Mouse (Mus musculus): ENCODE measurements at regions not wholly inside any gene's neighbourhood (a gene's known extent, or its start where the extent isn't known, plus 50 kb on each side); places are given as distances from the start of the nearest gene placed in this dataset.

DNA sequence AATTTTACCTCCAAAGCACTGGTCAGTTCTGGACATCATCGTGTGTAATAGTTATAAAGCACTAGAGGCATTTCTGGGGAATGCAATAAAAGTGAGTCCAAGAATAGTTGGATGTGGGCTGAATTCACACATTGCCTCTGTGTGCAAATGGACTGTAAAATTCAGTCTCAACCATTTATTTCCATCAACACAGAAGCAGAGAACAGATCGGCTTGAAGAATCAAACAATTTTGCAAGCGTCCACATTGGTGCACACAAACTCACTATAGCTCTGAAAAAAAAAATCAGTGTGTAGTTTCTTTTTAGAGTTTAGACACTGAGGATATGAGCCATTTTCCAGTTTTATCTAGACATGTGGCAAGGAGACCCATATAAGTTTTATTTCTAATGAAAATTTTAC, 208.9 kb upstream of the Slc7a11 start:
- DNase-seq (ENCODE audit: low read depth, low spot score): no peak

DNA sequence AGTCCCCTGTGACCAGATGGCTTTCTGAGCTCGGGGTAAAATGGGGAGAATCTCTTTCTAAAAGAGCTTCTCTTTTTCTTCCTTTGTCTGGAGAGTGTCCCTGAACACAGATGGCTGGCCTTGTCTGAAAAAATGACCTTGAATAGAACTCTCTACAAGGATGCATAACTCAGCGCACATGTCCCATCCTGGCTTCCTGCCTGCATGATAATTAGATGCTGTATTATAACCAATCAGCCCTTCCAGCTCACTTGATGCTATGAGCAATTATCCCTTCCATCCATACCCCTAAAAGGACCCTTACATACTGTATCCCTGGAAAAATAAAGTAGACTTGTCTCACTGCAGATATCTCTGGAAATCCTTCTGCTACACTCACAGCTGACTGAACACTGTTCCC, 199.7 kb upstream of the Slc7a11 start:
- no peak for DNase-seq (ENCODE audit: low read depth, low spot score)

DNA sequence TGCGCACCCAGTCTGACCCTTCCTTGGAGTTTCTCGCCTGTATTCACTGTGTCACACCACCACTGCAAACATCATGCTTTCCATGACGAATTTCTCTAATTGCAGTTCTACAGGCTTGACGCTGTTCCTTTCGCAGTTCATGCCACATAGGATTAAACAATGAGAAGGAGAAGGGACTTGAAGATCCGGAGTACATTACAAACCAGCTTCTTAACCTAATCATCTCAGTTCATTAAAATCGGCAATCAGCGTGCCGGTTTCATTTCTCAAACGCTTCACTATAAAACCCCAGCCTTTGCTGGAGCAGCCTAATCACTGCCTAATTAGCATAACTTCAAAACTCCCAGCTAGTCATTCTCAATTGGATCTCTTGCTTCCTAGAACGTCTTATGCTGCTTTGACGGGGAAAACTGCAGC, 196.5 kb upstream of the Slc7a11 start:
- no peak for DNase-seq (ENCODE audit: low read depth, low spot score)

DNA sequence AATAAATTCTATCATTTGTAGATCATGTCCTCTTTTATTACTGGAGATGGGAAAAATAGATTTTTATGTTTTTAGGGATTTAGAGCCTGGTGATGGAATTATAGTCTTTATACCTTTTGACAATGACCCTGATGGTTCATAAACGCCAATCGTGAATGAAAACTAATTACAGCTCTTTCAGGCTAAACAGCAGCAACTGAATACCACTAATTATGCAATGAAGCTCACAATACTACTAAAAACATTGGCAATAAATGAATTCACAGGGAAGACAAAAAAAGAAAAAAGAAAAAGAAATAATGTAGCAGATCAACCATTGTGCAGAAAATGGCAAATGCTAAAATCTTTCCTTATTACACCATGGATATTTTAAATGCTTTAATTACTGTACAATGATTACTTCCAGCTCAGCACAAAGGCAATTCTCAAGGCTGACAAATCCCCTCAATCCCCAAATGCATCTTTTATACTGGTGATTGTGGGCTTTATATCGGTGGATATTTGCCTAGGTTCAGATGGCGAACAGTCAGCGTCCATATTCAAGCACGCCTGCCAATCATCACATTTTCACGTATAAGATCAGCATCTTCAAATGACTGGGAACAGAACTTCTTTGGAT, 191.2 kb upstream of the Slc7a11 start:
- DNase-seq (ENCODE audit: low read depth, low spot score): no peak

DNA sequence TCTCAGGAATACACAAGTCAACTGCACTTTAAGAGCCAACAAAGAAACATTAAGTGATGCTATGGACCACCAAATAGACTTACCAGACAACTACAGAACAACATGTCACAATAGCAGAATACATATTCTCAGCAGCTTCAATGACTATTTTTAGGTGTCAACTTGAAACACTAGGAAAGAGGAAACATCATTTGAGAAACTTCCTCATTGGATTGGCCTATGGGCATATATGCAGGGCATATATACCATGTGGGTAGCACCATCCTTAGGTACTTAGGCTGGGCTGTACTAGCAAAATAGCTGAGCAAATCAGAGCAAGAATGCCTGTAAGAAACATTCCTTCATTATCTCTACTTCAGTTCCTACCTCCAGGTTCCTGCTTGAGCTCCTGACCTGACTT, 187.9 kb upstream of the Slc7a11 start:
- DNase-seq (ENCODE audit: low read depth, low spot score): no peak

DNA sequence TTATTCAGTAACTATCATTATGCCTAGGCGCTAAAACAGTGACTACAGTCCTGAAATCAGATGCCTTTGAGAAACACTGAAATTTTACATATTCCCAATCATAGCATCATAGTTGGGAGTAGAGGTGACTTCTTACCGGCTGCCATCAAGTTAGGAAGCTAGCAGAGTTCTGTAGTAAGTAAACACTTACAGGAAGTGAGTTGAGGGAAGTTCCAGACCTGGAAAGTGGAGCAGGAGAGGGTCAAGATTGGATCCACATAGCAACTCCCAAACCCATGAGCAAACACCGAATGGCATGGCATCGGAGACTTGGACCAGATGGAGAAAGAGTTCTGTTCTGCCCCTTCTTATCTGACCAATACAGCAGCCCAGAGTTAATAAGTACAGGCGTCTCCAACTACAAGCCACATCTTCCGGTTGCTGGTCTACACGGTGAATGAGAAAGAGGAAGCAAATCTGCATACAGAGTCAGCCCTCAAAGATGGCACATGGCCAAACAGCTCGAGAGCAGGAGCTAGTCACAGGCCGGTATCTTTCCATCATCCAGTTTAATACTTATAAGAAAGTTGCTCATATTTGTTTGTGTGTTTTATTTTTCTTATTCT, 184.8 kb upstream of the Slc7a11 start:
- no peak for DNase-seq (ENCODE audit: low read depth, low spot score)

DNA sequence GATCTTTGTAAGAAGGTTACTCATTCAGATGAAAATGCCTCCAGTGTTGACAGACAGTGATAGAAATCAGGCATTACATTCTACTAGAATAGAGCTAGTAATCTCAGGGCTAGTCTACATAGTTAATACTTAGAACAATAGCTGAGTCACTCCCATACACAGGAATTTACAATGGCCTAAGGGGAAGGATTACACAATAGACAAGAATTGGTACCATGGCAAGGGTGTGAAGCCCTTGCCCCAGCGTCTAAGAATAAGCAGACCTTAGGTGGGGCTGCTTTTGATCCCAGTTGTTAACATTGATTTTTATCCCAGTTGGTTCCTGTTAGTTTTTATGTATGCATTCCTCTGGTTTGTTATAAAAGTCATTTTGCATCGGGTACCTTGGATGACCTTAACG, 177.8 kb upstream of the Slc7a11 start:
- peak; percentile 54 for DNase-seq (ENCODE audit: low read depth, low spot score)

DNA sequence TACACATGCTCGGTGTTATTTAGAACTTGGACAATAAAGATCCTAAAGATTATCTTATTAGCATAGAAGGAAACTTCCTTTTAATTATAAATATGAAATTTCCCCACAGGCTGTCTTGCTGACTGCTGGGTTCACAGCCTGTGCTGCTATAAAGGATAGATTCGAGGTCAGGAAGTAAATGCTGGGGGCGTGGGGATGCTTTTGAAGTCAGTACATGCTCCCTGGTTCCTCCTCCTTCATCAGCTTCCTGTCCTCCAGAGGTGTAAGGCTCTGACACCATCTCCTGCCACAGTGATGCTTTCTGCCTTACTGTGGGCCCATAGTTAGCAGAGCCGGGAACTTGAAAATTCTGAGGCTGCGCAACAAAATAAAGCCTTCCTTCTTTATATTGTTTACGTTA, 175.6 kb upstream of the Slc7a11 start:
- DNase-seq (ENCODE audit: low read depth, low spot score): no peak

GRCm38 (mm10) chr3:50615384-50616285, 172.2 kb upstream of the Slc7a11 start:
- no peak for DNase-seq (ENCODE audit: low read depth, low spot score)

- no peak for DNase-seq (ENCODE audit: low read depth, low spot score)
These were observed 169.6 kb upstream of the Slc7a11 start for GRCm38 (mm10) chr3:50613011-50613410.

- no peak for DNase-seq (ENCODE audit: low read depth, low spot score)
These were observed 166.1 kb upstream of the Slc7a11 start for GRCm38 (mm10) chr3:50609341-50610012.

DNA sequence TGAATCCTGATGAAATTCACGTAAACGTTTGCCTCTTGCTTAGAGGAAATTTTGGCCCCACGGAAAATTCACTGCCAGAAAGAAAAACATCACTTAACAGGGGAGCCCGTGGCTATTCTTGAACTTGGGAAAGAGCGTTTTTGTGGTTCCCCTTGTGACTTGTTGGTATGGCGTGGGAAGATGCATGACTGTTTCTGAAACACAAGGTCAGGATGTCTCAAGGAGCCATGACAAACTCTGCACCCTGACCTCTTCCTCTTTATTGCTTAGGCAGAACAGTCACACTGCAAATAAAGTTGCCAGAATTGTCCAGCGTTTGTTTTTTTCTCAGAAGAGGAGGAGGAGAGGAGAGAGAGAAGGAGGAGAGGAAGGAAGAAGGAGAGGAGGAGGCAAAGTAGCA, 164.3 kb upstream of the Slc7a11 start:
- no peak for DNase-seq (ENCODE audit: low read depth, low spot score)

GRCm38 (mm10) chr3:50606986-50607385, 163.6 kb upstream of the Slc7a11 start:
- no peak for DNase-seq (ENCODE audit: low read depth, low spot score)

DNA sequence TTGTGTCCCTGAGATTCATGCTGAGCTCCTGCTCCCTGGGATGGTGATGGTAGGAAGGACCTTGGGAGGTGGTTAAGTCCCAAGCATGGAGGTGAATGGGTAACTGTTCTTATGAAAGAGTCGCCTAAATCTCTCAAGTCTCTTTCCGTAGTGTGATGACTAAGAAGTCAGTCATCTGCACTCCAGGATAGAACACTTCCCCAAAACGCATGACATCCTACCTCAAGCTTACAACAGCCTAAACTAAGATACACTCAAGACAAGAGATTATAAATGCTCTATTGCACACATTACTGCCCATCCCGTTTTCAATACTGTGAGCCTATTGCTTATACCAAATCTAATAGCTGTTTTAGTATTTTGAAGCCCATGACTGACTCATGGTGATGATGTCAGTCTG, 162.3 kb upstream of the Slc7a11 start:
- no peak for DNase-seq (ENCODE audit: low read depth, low spot score)

DNA sequence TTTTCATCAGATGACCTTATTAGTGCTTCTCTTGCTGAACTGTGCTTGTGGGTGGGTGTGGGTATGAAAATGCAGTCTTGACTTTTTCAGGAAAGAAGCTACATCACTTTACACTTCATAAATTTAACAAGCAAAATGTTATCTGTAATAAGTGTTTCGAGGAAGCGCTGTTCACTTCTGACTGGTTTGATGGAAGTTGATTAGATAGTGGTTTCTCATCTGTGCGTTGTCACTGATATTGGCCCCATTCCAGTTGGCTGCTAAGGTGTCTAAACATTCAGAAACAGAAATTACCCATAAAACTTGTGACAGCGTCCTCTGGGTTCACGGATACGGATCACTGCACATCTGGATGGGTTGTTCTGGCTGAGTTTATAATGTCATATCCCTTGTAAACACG, 159.8 kb upstream of the Slc7a11 start:
- DNase-seq (ENCODE audit: low read depth, low spot score): no peak

DNA sequence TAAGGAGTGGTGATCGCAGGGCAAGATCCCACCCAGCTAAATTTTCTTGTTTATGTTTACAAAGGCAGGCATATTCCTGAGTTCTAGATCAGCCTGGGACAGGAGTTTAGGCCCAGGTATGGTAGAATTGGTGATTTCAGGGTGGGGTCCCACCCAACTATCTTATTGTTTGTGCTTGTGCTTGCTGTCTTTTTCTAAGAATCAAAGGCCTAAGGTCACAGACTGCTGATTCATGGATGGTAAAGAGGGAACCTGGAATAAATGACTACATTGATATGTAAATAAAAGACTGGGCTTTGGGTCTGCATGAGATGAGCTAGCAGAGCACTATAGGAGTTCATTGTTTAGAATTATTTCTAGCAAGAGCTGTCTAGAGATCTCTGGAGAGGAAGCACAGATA, 152.3 kb upstream of the Slc7a11 start:
- peak; percentile 56 for DNase-seq (ENCODE audit: low read depth, low spot score)

- DNase-seq (ENCODE audit: low read depth, low spot score): no peak
These were observed 140.9 kb upstream of the Slc7a11 start for GRCm38 (mm10) chr3:50584323-50584722.

DNA sequence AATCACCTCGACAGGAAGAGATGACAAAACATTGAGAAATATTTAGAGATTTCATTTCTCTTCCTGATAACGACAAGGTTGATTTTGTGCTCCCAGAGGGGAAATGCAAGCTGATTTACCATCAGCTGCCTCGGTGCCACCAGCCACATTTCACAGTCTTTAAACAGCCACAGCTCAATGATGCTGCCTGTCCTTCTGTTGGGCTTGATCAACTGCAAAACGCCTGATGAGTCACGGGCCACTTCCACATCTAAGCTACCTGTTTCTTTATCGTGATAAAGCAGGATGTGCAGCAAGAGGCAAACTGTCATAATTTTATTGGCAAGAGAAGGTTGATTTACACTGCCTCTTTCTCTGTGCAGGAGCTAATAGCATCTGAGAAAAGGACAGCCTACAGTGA, 140.1 kb upstream of the Slc7a11 start:
- DNase-seq (ENCODE audit: low read depth, low spot score): no peak

- DNase-seq (ENCODE audit: low read depth, low spot score): no peak
These were observed 131.0 kb upstream of the Slc7a11 start for GRCm38 (mm10) chr3:50574388-50574787.

DNA sequence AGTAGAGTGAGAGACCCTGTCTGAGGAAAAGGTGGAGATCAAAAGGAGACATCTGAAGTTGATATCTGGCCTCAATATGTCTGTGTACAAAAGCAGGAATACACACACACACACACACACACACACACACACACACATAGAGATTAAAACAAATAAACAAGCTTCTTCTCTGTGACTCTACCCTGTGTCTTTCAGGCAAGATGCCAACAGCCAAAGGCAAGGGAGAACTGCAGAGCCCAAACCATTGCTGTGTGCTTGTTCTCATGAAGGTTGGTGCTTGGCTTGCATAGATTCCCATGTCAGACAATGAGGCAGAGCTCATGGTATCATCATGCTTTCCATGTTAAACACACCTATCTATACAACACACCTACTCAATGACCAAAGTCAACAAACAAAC, 126.6 kb upstream of the Slc7a11 start:
- DNase-seq (ENCODE audit: low read depth, low spot score): no peak

GRCm38 (mm10) chr3:50569565-50569964, 126.2 kb upstream of the Slc7a11 start:
- DNase-seq (ENCODE audit: low read depth, low spot score): no peak

DNA sequence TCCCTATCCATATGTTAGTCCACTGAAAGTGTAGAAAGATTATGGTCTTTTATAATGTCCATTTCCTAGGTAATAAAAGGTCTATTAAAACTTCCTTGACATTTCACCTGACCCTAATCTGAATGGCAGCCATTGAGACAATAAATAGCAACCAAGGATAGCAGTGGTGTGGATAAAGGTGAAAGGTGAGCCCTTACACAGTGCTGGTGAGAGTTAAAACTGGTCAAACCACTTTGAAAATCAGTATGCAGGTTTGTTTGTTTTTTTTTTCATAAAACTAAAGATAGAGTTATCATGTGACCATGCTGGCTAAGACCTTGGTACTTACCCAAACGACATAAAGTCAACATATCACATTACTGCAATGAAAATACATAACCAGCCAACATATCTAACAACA, 110.7 kb upstream of the Slc7a11 start:
- no peak for DNase-seq (ENCODE audit: low read depth, low spot score)
